Mouse (Mus musculus) effector memory CD4-positive, alpha-beta T cell, adult 7 months (primary cell): Measurements from ENCODE around the gene Prlh. TPM values are rescaled to one million over a fixed set of nuclear protein-coding genes. Genes with fewer than 3 reads are reported as not detected.

Experiments
- polyA plus RNA-seq: library from polyadenylated mRNA; unstranded; fragments of 100-300 nt; shearing (Covaris generic); gene quantifications from one replicate; pipeline ENCODE4 v1.2.1, GENCODE M21; 2017

Prlh gene
- polyA plus RNA-seq, result not detected

DNA sequence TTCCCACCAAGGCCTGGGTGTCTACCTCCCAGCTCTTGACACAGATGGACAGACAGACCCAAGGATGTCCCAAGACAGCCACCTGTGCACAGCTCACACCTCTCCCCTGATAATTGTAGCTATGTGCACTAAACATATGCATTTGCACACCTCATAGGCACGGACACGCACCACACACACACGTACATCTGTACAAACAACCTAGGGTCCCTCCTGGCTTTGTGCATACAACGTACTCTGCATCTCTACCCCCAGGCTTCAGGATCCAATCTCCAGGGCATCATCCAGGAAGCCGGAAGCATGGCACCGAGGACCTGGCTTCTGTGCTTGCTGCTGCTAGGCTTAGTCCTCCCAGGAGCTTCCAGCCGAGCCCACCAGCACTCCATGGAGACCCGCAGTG, at the start of gene Prlh:
Gene Prlh (plus strand): TSS at position 301 of the 400 bp plus-strand sequence.

DNA sequence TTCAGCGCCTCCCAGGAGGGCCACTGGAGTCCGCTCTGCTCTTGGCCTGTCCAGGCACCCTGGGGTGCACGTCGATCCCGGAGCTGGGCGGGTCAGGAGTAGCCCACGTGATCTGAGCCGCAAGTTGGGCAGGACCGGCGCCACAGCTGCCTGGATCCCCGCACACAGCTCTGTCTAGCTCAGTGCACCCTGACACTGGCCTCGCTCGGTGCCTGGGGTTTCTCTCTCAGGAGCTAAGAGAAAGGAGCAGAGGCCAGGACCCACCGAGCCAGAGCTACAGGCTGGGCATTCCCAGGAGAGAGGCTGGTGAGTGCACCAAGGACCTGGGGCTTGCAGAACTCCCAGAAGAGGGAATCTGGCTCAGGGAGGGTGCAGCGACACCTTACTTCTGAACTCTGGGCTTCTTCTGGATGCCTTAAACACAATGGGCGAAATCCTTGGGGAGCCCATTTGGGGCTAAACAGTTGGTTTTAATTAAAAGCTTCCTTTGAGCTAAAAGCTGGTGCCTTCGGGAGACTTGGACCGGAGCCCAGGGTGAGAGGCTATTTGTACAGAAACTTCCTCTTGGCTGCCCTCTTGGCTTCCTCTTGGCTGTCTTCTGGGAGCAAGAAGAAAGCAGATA, 37.8 kb upstream of the Prlh start, which contains the start of gene Mlph:
Gene Mlph (plus strand): TSS at position 138 of the 622 bp plus-strand sequence.

DNA sequence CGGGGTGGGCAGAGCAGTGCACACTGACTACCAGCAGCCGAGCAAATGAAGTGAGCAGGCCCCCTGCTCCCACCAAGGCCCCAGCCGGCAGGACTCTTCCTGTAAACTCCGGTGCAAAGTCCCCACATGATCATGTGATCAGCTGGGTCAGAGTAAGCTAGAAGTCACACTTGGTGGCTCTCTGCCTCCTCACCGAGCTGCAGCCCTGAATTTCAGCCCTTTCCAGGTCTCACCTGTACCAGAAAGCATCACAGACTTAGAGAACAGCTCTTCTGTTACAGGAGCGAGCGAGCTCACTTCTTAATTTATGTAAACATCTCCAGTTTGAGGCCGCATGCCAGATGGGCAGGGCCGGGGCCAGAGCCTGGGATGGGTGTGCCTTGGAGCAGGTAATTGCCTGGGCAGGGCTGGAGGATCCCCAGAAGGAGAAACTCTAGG, 16.5 kb downstream of the Prlh start, which contains the start of gene Rab17:
Gene Rab17 (minus strand): TSS at position 315 of the 438 bp plus-strand sequence.

DNA sequence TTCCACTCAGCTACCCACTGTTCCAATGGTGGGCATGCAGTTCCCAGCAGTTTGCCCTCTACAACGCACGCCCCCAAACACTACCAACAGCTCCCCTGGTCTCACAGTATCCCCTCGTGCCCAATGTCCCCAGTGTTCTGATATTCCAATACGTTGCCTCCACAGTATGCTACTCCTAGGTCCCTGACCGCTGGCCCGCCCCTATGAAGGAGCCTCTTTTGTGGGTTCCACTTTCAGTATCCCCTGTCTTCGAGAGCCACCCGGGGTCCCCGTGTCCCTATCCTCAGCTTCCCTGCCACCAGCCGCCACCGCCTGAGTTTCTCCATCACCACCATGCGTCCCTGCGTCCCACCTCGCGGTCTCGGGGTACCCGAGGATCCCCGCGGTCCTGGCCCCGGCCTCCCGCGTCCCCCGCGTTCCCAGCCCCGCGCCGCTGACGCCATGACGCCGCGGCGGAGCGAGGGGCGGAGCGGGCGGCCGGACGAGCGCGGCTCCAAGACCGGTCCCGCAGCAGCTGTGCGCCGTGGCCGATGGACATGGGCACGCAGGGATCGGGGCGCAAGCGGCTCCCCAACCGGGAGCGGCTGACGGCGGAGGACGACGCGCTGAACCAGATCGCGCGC, 45.5 kb downstream of the Prlh start, which contains the start of gene Lrrfip1:
Gene Lrrfip1 (plus strand): TSS at position 470 of the 623 bp plus-strand sequence.

Other genes starting within 250 kb of the Prlh start
- 0.98 TPM for gene Col6a3, start 109.1 kb upstream of the Prlh start, polyA plus RNA-seq
- 0.40 TPM for gene Mlph, start 38.0 kb upstream of the Prlh start, polyA plus RNA-seq
- gene Rab17, start 16.6 kb downstream of the Prlh start, polyA plus RNA-seq, result not detected
- 293 TPM for gene Lrrfip1, start 45.6 kb downstream of the Prlh start, polyA plus RNA-seq
- gene Rbm44, start 192.0 kb downstream of the Prlh start, polyA plus RNA-seq, result 0.21 TPM
- gene Ramp1, start 226.7 kb downstream of the Prlh start, polyA plus RNA-seq, result 1.2 TPM